Mouse (Mus musculus) frontal cortex, postnatal 25 days (tissue): ENCODE measurements at regions not wholly inside any gene's neighbourhood (a gene's known extent, or its start where the extent isn't known, plus 50 kb on each side); places are given as distances from the start of the nearest gene placed in this dataset.

ENCODE experiments used
- DNase-seq, 2 experiments: peaks; one replicate each; pipeline ENCODE4 v3.0.0; 2022; ENCODE audit warnings: low spot score in 2 of 2

DNA sequence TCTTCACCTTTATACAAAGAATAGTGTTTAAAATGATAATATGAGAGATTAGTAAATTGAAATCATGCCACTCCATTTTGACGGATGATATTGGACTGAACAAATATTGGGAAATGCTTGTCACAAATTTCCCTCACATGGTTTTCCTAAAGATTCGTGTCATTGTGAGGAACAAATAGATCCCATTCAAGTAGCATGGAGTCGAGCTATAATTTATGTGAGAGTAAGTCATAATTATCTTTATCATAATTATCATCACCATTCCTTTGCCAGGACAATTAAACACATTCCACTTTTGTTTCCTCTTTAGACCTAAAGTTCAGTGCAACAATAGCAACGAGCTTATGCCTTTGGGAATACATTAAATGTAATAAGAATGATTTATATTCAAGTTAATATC lies 370.5 kb downstream of the Cdh11 start:
- no peak for DNase-seq

DNA sequence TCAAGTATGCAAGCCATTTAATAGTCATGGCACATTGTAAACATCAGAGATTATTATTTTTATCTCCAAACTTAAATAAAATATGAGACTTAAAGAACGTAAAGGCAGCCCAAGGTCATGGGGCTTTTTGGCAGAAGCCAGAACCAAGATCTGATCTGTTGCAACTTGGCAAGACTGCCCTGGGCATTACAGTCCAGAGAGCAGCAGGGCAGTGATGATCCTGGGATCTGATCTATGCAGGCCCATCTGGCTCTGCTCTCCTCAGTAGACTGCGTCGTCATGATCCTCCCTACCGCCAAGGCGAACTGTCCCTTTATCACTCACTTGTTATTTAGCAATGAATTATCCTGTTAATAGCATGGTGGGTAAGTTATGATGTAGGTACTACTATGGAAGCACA lies 372.0 kb downstream of the Cdh11 start:
- no peak for DNase-seq

DNA sequence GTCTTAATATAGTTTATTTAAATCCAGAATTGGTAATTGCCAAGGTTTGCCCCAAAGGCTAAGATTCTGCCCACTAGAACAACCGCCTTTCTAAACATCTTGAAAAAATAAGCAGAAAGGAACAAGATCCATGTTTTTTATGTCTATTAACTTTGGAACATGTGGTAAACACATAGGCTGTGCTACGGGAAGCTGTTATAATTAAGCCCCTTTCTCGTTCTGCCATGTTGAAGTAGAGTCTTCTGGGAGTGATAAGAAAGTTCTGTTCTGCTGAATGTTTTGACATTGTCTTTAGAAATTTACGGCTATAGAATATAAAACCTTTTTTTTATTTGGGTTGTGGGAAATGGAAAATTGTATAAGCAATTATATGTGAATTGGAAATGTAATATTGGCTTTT lies 397.9 kb downstream of the Cdh11 start:
- no peak for DNase-seq

DNA sequence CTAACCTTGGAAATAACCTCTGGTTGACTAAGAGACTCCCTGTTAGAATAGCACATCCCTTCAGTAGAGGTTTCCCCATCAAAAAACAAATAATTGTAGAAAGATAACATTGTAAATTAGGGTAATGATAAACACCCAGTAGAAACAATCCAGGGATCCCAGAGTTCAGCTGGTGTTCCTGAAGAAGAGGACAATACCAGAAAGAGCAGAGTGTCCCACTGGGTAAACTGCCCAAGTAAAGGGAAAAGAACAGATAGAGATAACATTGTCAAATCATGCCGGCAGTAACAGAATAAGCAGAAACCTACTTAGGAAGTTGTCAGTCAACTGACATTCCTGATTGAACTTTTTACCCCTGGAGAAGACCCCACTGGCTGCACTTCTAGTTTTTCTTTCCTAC lies 440.1 kb downstream of the Cdh11 start:
- no peak for DNase-seq

DNA sequence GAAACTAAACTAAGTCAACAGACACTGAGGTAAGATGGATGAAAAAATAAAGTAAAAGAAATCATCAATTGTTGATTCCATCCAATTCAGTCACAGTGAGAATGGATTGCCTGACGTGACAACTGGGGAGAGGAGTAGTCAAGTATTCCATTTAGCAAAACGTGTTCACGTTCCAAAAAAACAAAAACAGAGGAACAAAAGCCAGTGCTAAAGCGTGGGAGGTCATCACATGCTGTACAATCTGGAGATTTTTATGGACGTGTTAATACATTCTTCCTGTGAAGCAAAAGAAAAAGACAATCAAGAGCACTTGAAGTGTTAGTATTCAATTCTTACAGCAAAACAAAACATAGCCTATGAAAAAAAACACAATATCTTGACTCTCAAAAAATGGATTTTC lies 452.9 kb downstream of the Cdh11 start:
- DNase-seq, result no peak

DNA sequence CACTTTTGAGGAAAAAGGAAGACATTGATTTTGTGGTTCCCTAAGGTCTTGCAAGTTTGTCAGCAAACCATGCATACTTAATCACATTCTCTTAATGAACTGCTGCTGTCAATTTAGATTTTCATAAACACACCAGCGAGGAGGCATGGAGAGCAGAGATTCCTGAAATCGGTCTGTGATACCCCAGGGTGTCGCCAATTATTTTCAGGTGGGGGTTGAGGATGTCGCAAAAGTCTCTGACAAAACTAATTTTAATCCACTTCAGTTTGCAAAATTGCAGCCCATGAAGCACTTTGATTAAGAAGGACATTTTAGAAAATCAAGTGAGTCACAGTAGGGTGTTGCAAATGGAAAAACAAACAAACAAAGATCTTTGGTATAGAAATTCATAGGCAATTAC lies 454.3 kb downstream of the Cdh11 start:
- DNase-seq, result no peak

DNA sequence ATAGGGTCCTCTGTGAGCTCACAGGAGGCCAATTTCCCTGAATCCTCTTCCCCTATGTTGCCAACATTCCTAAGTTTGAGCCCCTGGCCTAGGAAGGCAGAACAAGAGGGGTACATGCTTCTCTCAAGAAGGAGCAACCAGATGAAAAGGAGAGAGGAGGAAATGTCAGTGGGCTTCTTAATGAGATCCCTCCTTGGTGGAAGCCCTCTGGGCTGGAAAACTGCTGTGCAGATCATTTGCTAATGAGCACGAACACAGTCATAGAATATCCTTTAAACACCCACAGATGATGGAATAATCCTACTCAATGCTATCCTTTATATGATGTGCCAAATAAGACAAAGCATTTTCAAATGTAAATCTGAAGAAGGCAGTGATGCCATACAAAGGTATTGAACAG lies 455.5 kb downstream of the Cdh11 start:
- no peak for DNase-seq
